Mouse (Mus musculus): ENCODE results near the gene Kremen1. TPM values are rescaled to one million over a fixed set of nuclear protein-coding genes. Genes with fewer than 3 reads are reported as not detected.
A peak's percentile ranks its signal among the peaks of the same experiment; 100 is the strongest.

Gene Kremen1
- polyA plus RNA-seq, 1 experiment from 2014 or later = 28.1 TPM

GRCm38 (mm10) chr11:5271274-5272065 is 10.1 kb upstream of the Kremen1 start:
- Histone ChIP-seq H3K9me3 (replicated peaks; ENCODE audit: control insufficient read depth, low read length) (no peaks in the 10 kb centered on the region), H3K4me2 (ENCODE audit: low read depth, low read length) (no peak overlapping the region), H3K36me3 (ENCODE audit: control insufficient read depth, insufficient read depth) (no peaks in the 10 kb centered on the region), H3K4me1 (ENCODE audit: control insufficient read depth, insufficient read depth, low read length) (peaks cover 15% of the 10 kb centered on the region), H3K27me3 (ENCODE audit: control insufficient read depth, insufficient read depth, low read length) (no peaks in the 10 kb centered on the region), H3K4me3 (ENCODE audit: low read length) (no peak overlapping the region), H3K9ac (ENCODE audit: low read length) (no peak overlapping the region), H3K27ac (ENCODE audit: low read length) (peak overlapping the region; percentile 5; the same call in 1 of the 2 replicates)
- 52% methylated on average over 9 of the region's 9 CpGs for WGBS
- ATAC-seq (replicated peaks; ENCODE audit: extremely low read depth, insufficient read depth, low FRiP score) = no peak

GRCm38 (mm10) chr11:5269846-5270461 is 8.6 kb upstream of the Kremen1 start:
- peaks cover 26% of the 10 kb centered on the region for H3K4me1 ChIP-seq (ENCODE audit: control insufficient read depth, insufficient read depth, low read length)
- WGBS = 92% methylated on average over 8 of the region's 8 CpGs
- no peak for ATAC-seq (replicated peaks; ENCODE audit: extremely low read depth, insufficient read depth, low FRiP score)
- no peak overlapping the region for H3K4me2 ChIP-seq (ENCODE audit: low read depth, low read length)
- no peaks in the 10 kb centered on the region for H3K36me3 ChIP-seq (ENCODE audit: control insufficient read depth, insufficient read depth)
- no peak overlapping the region for H3K9ac ChIP-seq (ENCODE audit: low read length)
- H3K27me3 ChIP-seq (ENCODE audit: control insufficient read depth, insufficient read depth, low read length) = no peaks in the 10 kb centered on the region
- no peak overlapping the region for H3K27ac ChIP-seq (ENCODE audit: low read length)
- H3K4me3 ChIP-seq (ENCODE audit: low read length) = no peak overlapping the region
- no peaks in the 10 kb centered on the region for H3K9me3 ChIP-seq (replicated peaks; ENCODE audit: control insufficient read depth, low read length)

- peak overlapping the region; percentile 21; the same call in 1 of the 2 replicates for H3K9ac ChIP-seq (ENCODE audit: low read length)
- H3K27ac ChIP-seq (ENCODE audit: low read length) = peak overlapping the region; percentile 92
- no peak overlapping the region for H3K4me3 ChIP-seq (ENCODE audit: low read length)
- peaks cover 34% of the 10 kb centered on the region for H3K4me1 ChIP-seq (ENCODE audit: control insufficient read depth, insufficient read depth, low read length)
- H3K27me3 ChIP-seq (ENCODE audit: control insufficient read depth, insufficient read depth, low read length) = no peaks in the 10 kb centered on the region
- 46% methylated on average over 8 of the region's 8 CpGs for WGBS
- H3K9me3 ChIP-seq (replicated peaks; ENCODE audit: control insufficient read depth, low read length) = no peaks in the 10 kb centered on the region
- ATAC-seq (replicated peaks; ENCODE audit: extremely low read depth, insufficient read depth, low FRiP score) = peak; percentile 41; the same call in 1 of the 2 replicates
- H3K36me3 ChIP-seq (ENCODE audit: control insufficient read depth, insufficient read depth) = no peaks in the 10 kb centered on the region
- H3K4me2 ChIP-seq (ENCODE audit: low read depth, low read length) = peak overlapping the region; percentile 35; the same call in 1 of the 2 replicates
These were observed 4.4 kb upstream of the Kremen1 start for GRCm38 (mm10) chr11:5265764-5266163.

GRCm38 (mm10) chr11:5263078-5263730 is 1.8 kb upstream of the Kremen1 start:
- Histone ChIP-seq H3K4me3 (ENCODE audit: low read length) (no peak overlapping the region), H3K27ac (ENCODE audit: low read length) (peak overlapping the region; percentile 32; the same call in 1 of the 2 replicates), H3K27me3 (ENCODE audit: control insufficient read depth, insufficient read depth, low read length) (no peaks in the 10 kb centered on the region), H3K4me2 (ENCODE audit: low read depth, low read length) (no peak overlapping the region), H3K9me3 (replicated peaks; ENCODE audit: control insufficient read depth, low read length) (no peaks in the 10 kb centered on the region; the same call in 1 of the 2 replicates), H3K9ac (ENCODE audit: low read length) (no peak overlapping the region; the same call in 1 of the 2 replicates), H3K4me1 (ENCODE audit: control insufficient read depth, insufficient read depth, low read length) (peaks cover 46% of the 10 kb centered on the region), H3K36me3 (ENCODE audit: control insufficient read depth, insufficient read depth) (no peaks in the 10 kb centered on the region)
- WGBS = 56% methylated on average over 26 of the region's 26 CpGs
- ATAC-seq (replicated peaks; ENCODE audit: extremely low read depth, insufficient read depth, low FRiP score) = no peak

GRCm38 (mm10) chr11:5260942-5261459 is 357 bp downstream of the Kremen1 start:
- peak overlapping the region; percentile 88 for H3K9ac ChIP-seq (ENCODE audit: low read length)
- no peaks in the 10 kb centered on the region; the same call in 1 of the 2 replicates for H3K9me3 ChIP-seq (replicated peaks; ENCODE audit: control insufficient read depth, low read length)
- peak overlapping the region; percentile 87 for H3K27ac ChIP-seq (ENCODE audit: low read length)
- ATAC-seq (replicated peaks; ENCODE audit: extremely low read depth, insufficient read depth, low FRiP score) = peak; percentile 42
- 1% methylated on average over 42 of the region's 42 CpGs for WGBS
- peak overlapping the region; percentile 81 for H3K4me3 ChIP-seq (ENCODE audit: low read length)
- no peaks in the 10 kb centered on the region for H3K36me3 ChIP-seq (ENCODE audit: control insufficient read depth, insufficient read depth)
- H3K4me2 ChIP-seq (ENCODE audit: low read depth, low read length) = peak overlapping the region; percentile 81
- H3K4me1 ChIP-seq (ENCODE audit: control insufficient read depth, insufficient read depth, low read length) = peaks cover 52% of the 10 kb centered on the region
- no peaks in the 10 kb centered on the region for H3K27me3 ChIP-seq (ENCODE audit: control insufficient read depth, insufficient read depth, low read length)

- Histone ChIP-seq H3K4me2 (ENCODE audit: low read depth, low read length) (peak overlapping the region; percentile 81), H3K36me3 (ENCODE audit: control insufficient read depth, insufficient read depth) (no peaks in the 10 kb centered on the region), H3K9me3 (replicated peaks; ENCODE audit: control insufficient read depth, low read length) (no peaks in the 10 kb centered on the region; the same call in 1 of the 2 replicates), H3K4me3 (ENCODE audit: low read length) (peak overlapping the region; percentile 81), H3K4me1 (ENCODE audit: control insufficient read depth, insufficient read depth, low read length) (peaks cover 49% of the 10 kb centered on the region), H3K9ac (ENCODE audit: low read length) (peak overlapping the region; percentile 88), H3K27me3 (ENCODE audit: control insufficient read depth, insufficient read depth, low read length) (no peaks in the 10 kb centered on the region), H3K27ac (ENCODE audit: low read length) (peak overlapping the region; percentile 87)
- no peak for ATAC-seq (replicated peaks; ENCODE audit: extremely low read depth, insufficient read depth, low FRiP score)
- 37% methylated on average over 10 of the region's 10 CpGs for WGBS
These were observed 1.3 kb downstream of the Kremen1 start for GRCm38 (mm10) chr11:5259944-5260598.

GRCm38 (mm10) chr11:5258036-5258435 is 3.3 kb downstream of the Kremen1 start:
- Histone ChIP-seq H3K9me3 (replicated peaks; ENCODE audit: control insufficient read depth, low read length) (no peaks in the 10 kb centered on the region; the same call in 1 of the 2 replicates), H3K4me2 (ENCODE audit: low read depth, low read length) (no peak overlapping the region), H3K36me3 (ENCODE audit: control insufficient read depth, insufficient read depth) (no peaks in the 10 kb centered on the region), H3K9ac (ENCODE audit: low read length) (no peak overlapping the region), H3K4me1 (ENCODE audit: control insufficient read depth, insufficient read depth, low read length) (peaks cover 45% of the 10 kb centered on the region), H3K27me3 (ENCODE audit: control insufficient read depth, insufficient read depth, low read length) (no peaks in the 10 kb centered on the region), H3K27ac (ENCODE audit: low read length) (no peak overlapping the region), H3K4me3 (ENCODE audit: low read length) (no peak overlapping the region)
- no peak for ATAC-seq (replicated peaks; ENCODE audit: extremely low read depth, insufficient read depth, low FRiP score)
- 91% methylated on average over 6 of the region's 6 CpGs for WGBS

GRCm38 (mm10) chr11:5257151-5257862 is 4.1 kb downstream of the Kremen1 start:
- H3K27ac ChIP-seq (ENCODE audit: low read length) = peak overlapping the region; percentile 52

More at GRCm38 (mm10) chr11:5257151-5257862, 4.1 kb downstream of the Kremen1 start:
- H3K27me3 ChIP-seq (ENCODE audit: control insufficient read depth, insufficient read depth, low read length) = no peaks in the 10 kb centered on the region
- H3K9ac ChIP-seq (ENCODE audit: low read length) = 0 out of 2 replicates have a peak overlapping the region, but pooled peaks have one; percentile 32
- no peak overlapping the region for H3K4me3 ChIP-seq (ENCODE audit: low read length)
- H3K4me2 ChIP-seq (ENCODE audit: low read depth, low read length) = no peak overlapping the region
- peaks cover 52% of the 10 kb centered on the region for H3K4me1 ChIP-seq (ENCODE audit: control insufficient read depth, insufficient read depth, low read length)
- H3K36me3 ChIP-seq (ENCODE audit: control insufficient read depth, insufficient read depth) = no peaks in the 10 kb centered on the region
- no peaks in the 10 kb centered on the region; the same call in 1 of the 2 replicates for H3K9me3 ChIP-seq (replicated peaks; ENCODE audit: control insufficient read depth, low read length)
- no peak for ATAC-seq (replicated peaks; ENCODE audit: extremely low read depth, insufficient read depth, low FRiP score)
- WGBS = 71% methylated on average over 13 of the region's 13 CpGs

Data from heart, embryonic 16.5 days (tissue).